Mouse (Mus musculus) midbrain, postnatal 0 days (tissue): Measurements from ENCODE around the gene Bpifb2. TPM values are rescaled to one million over a fixed set of nuclear protein-coding genes. Genes with fewer than 3 reads are reported as not detected.
"Not testable (repeated sequence)": the region's sequence is repeated elsewhere in the genome, so short reads cannot be mapped to it uniquely, and the experiment has no call there.

ENCODE experiments used
- ATAC-seq: fragments of 200-750 bp; cut with Nextera tagmentation; 2 replicates; pipeline ENCODE4 v1.8.0; 2017; ENCODE audit warnings: moderate number of reproducible peaks, mild to moderate bottlenecking, moderate TSS enrichment, moderate library complexity; ENCODE audit not compliant: low FRiP score
- DNase-seq: peaks from one replicate; pipeline ENCODE4 v3.0.0-alpha.2; 2015; ENCODE audit warnings: low spot score
- H3K27ac ChIP-seq: fragments of 300-500 bp; sonication (generic); 2 replicates; pipeline ENCODE4 v1.5.1; 2014; ENCODE audit warnings: low read depth, mild to moderate bottlenecking, low read length, mixed read lengths
- H3K27me3 ChIP-seq: fragments of 300-500 bp; sonication (generic); 2 replicates; pipeline ENCODE4 v1.6.1; 2014; ENCODE audit warnings: low read length, control low read depth, mixed read lengths; ENCODE audit not compliant: insufficient read depth
- H3K36me3 ChIP-seq: fragments of 300-500 bp; sonication (generic); 2 replicates; pipeline ENCODE4 v1.6.1; 2014; ENCODE audit warnings: low read length, control low read depth, mixed read lengths; ENCODE audit not compliant: insufficient read depth
- H3K4me1 ChIP-seq: fragments of 300-500 bp; sonication (generic); 2 replicates; pipeline ENCODE4 v1.6.1; 2014; ENCODE audit warnings: mild to moderate bottlenecking, control low read depth, antibody characterized with exemption, low read length, mixed read lengths; ENCODE audit not compliant: insufficient read depth
- H3K4me2 ChIP-seq: fragments of 300-500 bp; sonication (generic); 2 replicates; pipeline ENCODE4 v1.6.1; 2014; ENCODE audit warnings: low read depth, mild to moderate bottlenecking, low read length, mixed read lengths; ENCODE audit not compliant: poor library complexity, severe bottlenecking
- H3K4me3 ChIP-seq: fragments of 300-500 bp; sonication (generic); 2 replicates; pipeline ENCODE4 v1.5.1; 2014; ENCODE audit warnings: low read depth, mild to moderate bottlenecking, low read length, moderate library complexity
- H3K9ac ChIP-seq: fragments of 300-500 bp; sonication (generic); replicated peaks from 2 replicates; pipeline ENCODE4 v1.6.1; 2014; ENCODE audit warnings: mild to moderate bottlenecking, low read length, moderate library complexity, mixed read lengths; ENCODE audit not compliant: poor library complexity, severe bottlenecking
- H3K9me3 ChIP-seq: fragments of 300-500 bp; sonication (generic); 2 replicates; pipeline ENCODE4 v1.6.1; 2016; ENCODE audit warnings: low read length, control low read depth
- CTCF ChIP-seq: IDR thresholded peaks from 2 replicates; pipeline ENCODE4 v1.5.1; 2016; ENCODE audit warnings: antibody characterized with exemption, mild to moderate bottlenecking
- WGBS: fragments of 180-500 bp; shearing (Covaris S2); extraction: QIAGEN DNeasy Blood & Tissue Kit; methylation state at CpG from one replicate; pipeline ENCODE4 v1.1.7; 2014; 5-methylcytosine and 5-hydroxymethylcytosine counted together
- polyA plus RNA-seq: library from polyadenylated mRNA; unstranded; fragments of >200 nt; fragmentation: Nextera tagmentation; extraction: Ambion mirVana; gene quantifications from 2 replicates; pipeline ENCODE4 v1.2.1, GENCODE M21; 2015
- total RNA-seq: library from RNA; depleted of rRNA; stranded (reverse); fragments of >200 nt; gene quantifications from 2 replicates; pipeline ENCODE4 v1.2.3, GENCODE M21; 2014; rRNA removed

Bpifb2 gene
- 0.28 and 0.33 TPM in 2 replicates for total RNA-seq
- polyA plus RNA-seq: 0.28 and 0.34 TPM in 2 replicates

DNA sequence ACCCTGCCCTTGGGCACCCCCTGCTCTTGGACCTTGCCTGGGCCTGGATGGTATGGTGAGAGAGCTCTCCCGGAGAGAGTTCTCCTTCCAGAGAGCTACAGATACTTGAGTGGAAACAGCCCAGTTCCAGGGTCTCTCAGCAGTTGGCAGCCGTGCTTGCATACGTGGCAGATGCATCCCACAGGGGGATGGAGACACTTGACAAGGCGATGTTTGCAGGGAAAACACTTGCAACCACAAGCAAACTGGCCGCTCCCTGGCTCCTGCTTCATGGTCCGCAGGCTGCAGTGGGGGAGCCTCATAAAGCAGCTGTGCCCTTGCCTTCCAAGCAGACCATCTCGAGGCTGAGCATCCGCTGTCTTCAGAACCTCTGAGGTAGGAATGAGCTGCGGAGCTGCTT lies at the start of gene Bpifb2:
Gene Bpifb2 (plus strand): TSS at position 301 of the 400 bp plus-strand sequence.
- Histone ChIP-seq H3K27ac (no peak within 1 kb of the TSS), H3K9ac (no peak within 1 kb of the TSS), H3K4me3 (no peak within 1 kb of the TSS), H3K9me3 (no peaks in the 10 kb centered on the region), H3K27me3 (no peaks in the 10 kb centered on the region), H3K4me2 (no peak within 1 kb of the TSS), H3K36me3 (no peaks in the 10 kb centered on the region), H3K4me1 (no peaks in the 10 kb centered on the region)
- WGBS: 72% methylated on average over 9 of the region's 9 CpGs
- DNase-seq (no peak), ATAC-seq (no peak)
- TF ChIP-seq CTCF: no peak

DNA sequence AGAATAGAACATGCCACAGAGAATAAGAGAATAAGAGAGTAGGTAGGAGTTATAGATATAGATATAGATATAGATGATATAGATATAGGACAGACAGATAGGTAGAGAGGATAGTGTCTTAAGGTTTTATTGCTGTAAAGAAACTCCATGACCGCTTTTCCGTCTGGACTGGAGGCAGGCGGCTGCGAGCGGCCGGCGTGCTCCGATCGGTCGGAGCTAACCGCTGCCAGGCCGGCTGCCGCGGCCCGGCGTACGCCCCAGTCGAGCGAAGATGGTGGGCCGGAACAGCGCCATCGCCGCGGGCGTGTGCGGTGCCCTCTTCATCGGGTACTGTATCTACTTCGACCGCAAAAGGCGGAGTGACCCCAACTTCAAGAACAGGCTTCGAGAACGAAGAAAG lies 48.9 kb upstream of the Bpifb2 start:
- not testable (repeated sequence) for H3K9me3 ChIP-seq, ATAC-seq, H3K9ac ChIP-seq, H3K4me3 ChIP-seq, H3K36me3 ChIP-seq, H3K4me2 ChIP-seq, H3K27me3 ChIP-seq, H3K27ac ChIP-seq, DNase-seq, H3K4me1 ChIP-seq
- WGBS: 73% methylated on average over 32 of the region's 32 CpGs

DNA sequence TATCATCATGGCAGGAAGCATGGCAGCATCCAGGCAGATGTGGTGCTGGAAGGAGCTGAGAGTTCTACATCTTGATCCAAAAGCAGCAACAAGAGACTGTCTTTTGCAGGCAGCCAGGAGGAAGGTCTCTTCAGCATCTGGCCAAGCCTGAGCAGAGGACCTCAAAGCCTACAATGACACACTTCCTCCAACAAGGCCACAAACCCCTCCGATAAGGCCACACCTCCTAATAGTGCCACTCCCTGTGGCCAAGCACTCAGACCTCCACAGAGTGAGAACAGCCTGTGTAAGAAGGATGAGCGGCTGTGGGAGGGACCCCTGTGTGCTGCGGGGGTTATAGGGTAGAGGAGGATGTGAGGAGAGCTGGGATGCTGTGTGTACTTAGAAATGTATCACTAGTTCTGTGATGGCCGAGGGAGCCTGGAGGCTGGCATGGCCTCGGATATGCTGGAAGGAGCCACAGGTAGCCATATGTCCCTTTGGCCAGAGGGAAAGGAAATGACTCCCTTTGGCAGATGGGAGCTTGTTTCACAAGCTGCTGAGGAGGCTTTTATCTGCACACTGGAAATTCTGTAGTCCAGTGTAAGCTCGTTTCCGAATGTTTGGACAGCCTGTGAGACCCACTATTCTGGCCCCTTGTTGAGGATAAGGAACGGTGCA lies 47.5 kb upstream of the Bpifb2 start:
- 82% methylated on average over 8 of the region's 8 CpGs for WGBS
- no peak overlapping the region for H3K9ac ChIP-seq
- H3K4me2 ChIP-seq: no peak overlapping the region
- ATAC-seq (no peak), DNase-seq (no peak)
- 0 out of 2 replicates have a peak, but pooled peaks cover 4% of the 10 kb centered on the region for H3K27me3 ChIP-seq
- no peak overlapping the region for H3K4me3 ChIP-seq
- TF ChIP-seq CTCF: no peak
- H3K9me3 ChIP-seq: no peaks in the 10 kb centered on the region
- H3K36me3 ChIP-seq: no peaks in the 10 kb centered on the region
- no peak overlapping the region for H3K27ac ChIP-seq
- no peaks in the 10 kb centered on the region for H3K4me1 ChIP-seq

DNA sequence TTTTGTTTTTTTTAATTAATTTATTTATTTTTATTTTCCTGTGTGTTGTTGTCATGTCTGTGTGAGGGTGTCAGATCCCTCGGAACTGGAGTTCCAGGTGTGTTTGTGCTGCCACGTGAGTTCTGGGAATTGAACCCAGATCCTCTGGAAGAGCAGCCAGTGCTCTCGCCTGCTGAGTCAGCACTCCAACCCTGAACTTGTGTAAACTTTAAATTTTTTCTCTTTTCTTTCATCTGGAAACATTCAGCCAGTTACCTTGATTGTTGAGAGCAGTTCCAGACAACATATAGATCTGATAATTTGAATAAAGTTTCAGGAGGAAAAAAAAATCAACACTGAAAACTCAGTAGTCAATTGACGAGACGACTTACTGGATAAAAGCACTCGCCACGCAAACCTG lies 46.1 kb upstream of the Bpifb2 start:
- Histone ChIP-seq H3K27ac (no peak overlapping the region), H3K9ac (no peak overlapping the region), H3K4me2 (no peak overlapping the region), H3K4me3 (no peak overlapping the region), H3K27me3 (0 out of 2 replicates have a peak, but pooled peaks cover 4% of the 10 kb centered on the region), H3K4me1 (no peaks in the 10 kb centered on the region), H3K9me3 (no peaks in the 10 kb centered on the region), H3K36me3 (no peaks in the 10 kb centered on the region)
- 88% methylated on average over 7 of the region's 7 CpGs for WGBS
- TF ChIP-seq CTCF: no peak
- ATAC-seq (no peak), DNase-seq (no peak)

DNA sequence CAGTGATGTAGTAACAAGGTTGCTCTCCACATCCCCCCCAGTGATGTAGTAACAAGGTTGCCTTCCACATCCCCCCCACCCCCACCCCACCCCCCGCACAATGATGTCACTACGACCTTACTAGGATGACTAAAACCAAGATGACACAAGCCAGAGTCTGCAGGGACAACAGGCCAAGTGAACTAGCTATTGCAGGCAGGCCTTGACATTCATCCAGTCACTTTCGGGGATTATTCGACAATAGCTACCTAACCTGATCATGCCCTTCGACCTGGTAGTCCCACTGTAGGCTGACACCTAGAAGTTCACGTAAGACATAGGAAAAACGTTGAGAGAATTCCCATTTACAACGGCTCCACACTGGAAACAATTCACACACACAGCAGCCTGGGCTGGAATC lies 41.6 kb upstream of the Bpifb2 start:
- Histone ChIP-seq H3K36me3 (no peaks in the 10 kb centered on the region), H3K27me3 (no peaks in the 10 kb centered on the region), H3K27ac (no peak overlapping the region), H3K4me3 (no peak overlapping the region), H3K9ac (no peak overlapping the region), H3K9me3 (no peaks in the 10 kb centered on the region), H3K4me1 (no peaks in the 10 kb centered on the region), H3K4me2 (no peak overlapping the region)
- no peak for DNase-seq
- TF ChIP-seq CTCF: no peak
- WGBS: 88% methylated on average over 8 of the region's 8 CpGs
- no peak for ATAC-seq

DNA sequence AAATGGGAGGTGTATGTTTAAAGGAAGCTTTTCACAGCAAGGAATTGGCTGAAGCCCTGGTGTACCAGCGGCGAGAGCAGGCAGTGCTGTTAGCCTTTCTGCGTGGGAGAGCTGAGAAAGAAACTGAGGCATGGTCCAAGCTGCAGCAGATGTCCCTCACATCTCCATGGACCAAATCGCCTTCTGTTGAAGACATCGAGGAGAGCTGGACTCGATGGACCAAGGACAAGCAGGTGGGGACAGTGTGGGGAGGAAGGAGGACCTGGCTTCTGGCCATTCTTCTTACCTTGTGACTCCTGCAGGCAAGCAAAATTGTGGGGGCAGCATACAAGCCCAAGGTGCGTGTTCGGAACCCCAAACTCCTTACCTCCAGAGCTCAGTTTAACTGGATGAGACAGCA lies 32.0 kb upstream of the Bpifb2 start:
- Histone ChIP-seq H3K4me2 (no peak overlapping the region), H3K4me3 (no peak overlapping the region), H3K27ac (no peak overlapping the region), H3K9me3 (no peaks in the 10 kb centered on the region), H3K27me3 (no peaks in the 10 kb centered on the region), H3K36me3 (no peaks in the 10 kb centered on the region), H3K9ac (no peak overlapping the region), H3K4me1 (no peaks in the 10 kb centered on the region)
- ATAC-seq (no peak), DNase-seq (no peak)
- WGBS: 85% methylated on average over 8 of the region's 8 CpGs
- no peak for TF ChIP-seq CTCF
